Mouse (Mus musculus): ENCODE data around the gene Vangl2. TPM values are rescaled to one million over a fixed set of nuclear protein-coding genes. Genes with fewer than 3 reads are reported as not detected.
A peak's percentile ranks its signal among the peaks of the same experiment; 100 is the strongest.

The Vangl2 gene
- polyA plus RNA-seq, 1 experiment = 0.74 TPM

GRCm38 (mm10) chr1:172060659-172061058 lies 32.4 kb upstream of the Vangl2 start:
- Histone ChIP-seq H3K4me3 (ENCODE audit: insufficient read depth, low read length) (no peak overlapping the region), H3K27ac (ENCODE audit: insufficient read depth, low read depth, low read length) (no peak overlapping the region), H3K4me1 (ENCODE audit: control insufficient read depth, insufficient read depth, low read length) (peaks cover 4% of the 10 kb centered on the region; the same call in 1 of the 2 replicates)
- TF ChIP-seq CTCF (IDR thresholded peaks at IDR 0.05; ENCODE audit: low read depth, low read length) = no peak
- no peak for TF ChIP-seq POLR2A (IDR thresholded peaks at IDR 0.05; ENCODE audit: borderline replicate concordance, low read depth, low read length)

- Histone ChIP-seq H3K27ac (ENCODE audit: insufficient read depth, low read depth, low read length) (no peak overlapping the region), H3K4me3 (ENCODE audit: insufficient read depth, low read length) (no peak overlapping the region), H3K4me1 (ENCODE audit: control insufficient read depth, insufficient read depth, low read length) (peaks cover 4% of the 10 kb centered on the region; the same call in 1 of the 2 replicates)
- TF ChIP-seq CTCF (IDR thresholded peaks at IDR 0.05; ENCODE audit: low read depth, low read length) = no peak
Observed at GRCm38 (mm10) chr1:172058874-172059273, 30.6 kb upstream of the Vangl2 start.

GRCm38 (mm10) chr1:172058321-172058720 lies 30.1 kb upstream of the Vangl2 start:
- H3K4me3 ChIP-seq (ENCODE audit: insufficient read depth, low read length) = no peak overlapping the region
- TF ChIP-seq CTCF (IDR thresholded peaks at IDR 0.05; ENCODE audit: low read depth, low read length) = no peak
- TF ChIP-seq POLR2A (IDR thresholded peaks at IDR 0.05; ENCODE audit: borderline replicate concordance, low read depth, low read length) = no peak
- H3K4me1 ChIP-seq (ENCODE audit: control insufficient read depth, insufficient read depth, low read length) = peaks cover 4% of the 10 kb centered on the region; the same call in 1 of the 2 replicates
- H3K27ac ChIP-seq (ENCODE audit: insufficient read depth, low read depth, low read length) = no peak overlapping the region

GRCm38 (mm10) chr1:172057491-172057921 lies 29.3 kb upstream of the Vangl2 start, which contains the start of gene Nhlh1:
Gene Nhlh1, minus strand, starts transcription at chr1:172057573.
- Histone ChIP-seq H3K4me1 (ENCODE audit: control insufficient read depth, insufficient read depth, low read length) (peaks cover 4% of the 10 kb centered on the region; the same call in 1 of the 2 replicates), H3K4me3 (ENCODE audit: insufficient read depth, low read length) (no peak within 1 kb of the TSS), H3K27ac (ENCODE audit: insufficient read depth, low read depth, low read length) (no peak within 1 kb of the TSS)
- TF ChIP-seq POLR2A (IDR thresholded peaks at IDR 0.05; ENCODE audit: borderline replicate concordance, low read depth, low read length) = no peak
- TF ChIP-seq CTCF (IDR thresholded peaks at IDR 0.05; ENCODE audit: low read depth, low read length) = no peak

- Histone ChIP-seq H3K4me3 (ENCODE audit: insufficient read depth, low read length) (no peak overlapping the region), H3K27ac (ENCODE audit: insufficient read depth, low read depth, low read length) (no peak overlapping the region), H3K4me1 (ENCODE audit: control insufficient read depth, insufficient read depth, low read length) (no peaks in the 10 kb centered on the region; the same call in 1 of the 2 replicates)
- TF ChIP-seq CTCF (IDR thresholded peaks at IDR 0.05; ENCODE audit: low read depth, low read length) (no peak), POLR2A (IDR thresholded peaks at IDR 0.05; ENCODE audit: borderline replicate concordance, low read depth, low read length) (no peak)
Observed at GRCm38 (mm10) chr1:172056251-172056650, 28.0 kb upstream of the Vangl2 start.

- TF ChIP-seq CTCF (IDR thresholded peaks at IDR 0.05; ENCODE audit: low read depth, low read length) (no peak), POLR2A (IDR thresholded peaks at IDR 0.05; ENCODE audit: borderline replicate concordance, low read depth, low read length) (no peak)
- no peaks in the 10 kb centered on the region for H3K4me1 ChIP-seq (ENCODE audit: control insufficient read depth, insufficient read depth, low read length)
- no peak overlapping the region for H3K27ac ChIP-seq (ENCODE audit: insufficient read depth, low read depth, low read length)
- no peak overlapping the region for H3K4me3 ChIP-seq (ENCODE audit: insufficient read depth, low read length)
Observed at GRCm38 (mm10) chr1:172053541-172054440, 25.5 kb upstream of the Vangl2 start.

GRCm38 (mm10) chr1:172052766-172053279 lies 24.6 kb upstream of the Vangl2 start:
- H3K4me1 ChIP-seq (ENCODE audit: control insufficient read depth, insufficient read depth, low read length) = 0 out of 2 replicates have a peak, but pooled peaks cover 3% of the 10 kb centered on the region
- no peak overlapping the region for H3K27ac ChIP-seq (ENCODE audit: insufficient read depth, low read depth, low read length)
- H3K4me3 ChIP-seq (ENCODE audit: insufficient read depth, low read length) = no peak overlapping the region
- no peak for TF ChIP-seq POLR2A (IDR thresholded peaks at IDR 0.05; ENCODE audit: borderline replicate concordance, low read depth, low read length)
- no peak for TF ChIP-seq CTCF (IDR thresholded peaks at IDR 0.05; ENCODE audit: low read depth, low read length)

- Histone ChIP-seq H3K4me1 (ENCODE audit: control insufficient read depth, insufficient read depth, low read length) (0 out of 2 replicates have a peak, but pooled peaks cover 3% of the 10 kb centered on the region), H3K4me3 (ENCODE audit: insufficient read depth, low read length) (no peak overlapping the region), H3K27ac (ENCODE audit: insufficient read depth, low read depth, low read length) (no peak overlapping the region)
- no peak for TF ChIP-seq CTCF (IDR thresholded peaks at IDR 0.05; ENCODE audit: low read depth, low read length)
- no peak for TF ChIP-seq POLR2A (IDR thresholded peaks at IDR 0.05; ENCODE audit: borderline replicate concordance, low read depth, low read length)
Observed at GRCm38 (mm10) chr1:172049131-172049782, 21.0 kb upstream of the Vangl2 start.

- Histone ChIP-seq H3K4me3 (ENCODE audit: insufficient read depth, low read length) (peak overlapping the region; percentile 30; the same call in 1 of the 2 replicates), H3K4me1 (ENCODE audit: control insufficient read depth, insufficient read depth, low read length) (0 out of 2 replicates have a peak, but pooled peaks cover 3% of the 10 kb centered on the region), H3K27ac (ENCODE audit: insufficient read depth, low read depth, low read length) (no peak overlapping the region)
- TF ChIP-seq POLR2A (IDR thresholded peaks at IDR 0.05; ENCODE audit: borderline replicate concordance, low read depth, low read length) (no peak), CTCF (IDR thresholded peaks at IDR 0.05; ENCODE audit: low read depth, low read length) (no peak)
Observed at GRCm38 (mm10) chr1:172048241-172048734, 20.0 kb upstream of the Vangl2 start.
